Mouse (Mus musculus) cerebellum, adult 2 months (tissue): ENCODE measurements around the gene Tspan9. TPM values are rescaled to one million over a fixed set of nuclear protein-coding genes. Genes with fewer than 3 reads are reported as not detected.

Source experiments
- DNase-seq, 2 experiments: peaks; one replicate each; pipeline ENCODE4 v3.0.0; 2021
- H3K27ac ChIP-seq: fragments of 200-500 bp; 2 replicates; pipeline ENCODE4 v1.5.1; 2012; ENCODE audit warnings: low read length, control low read depth, inconsistent platforms; ENCODE audit not compliant: insufficient read depth
- H3K27me3 ChIP-seq: fragments of 200-500 bp; 2 replicates; pipeline ENCODE4 v1.6.1; 2012; ENCODE audit warnings: inconsistent platforms, mild to moderate bottlenecking, low read length, moderate library complexity; ENCODE audit not compliant: control insufficient read depth, insufficient read depth
- H3K4me1 ChIP-seq: fragments of 200-500 bp; 2 replicates; pipeline ENCODE4 v1.6.1; 2011; ENCODE audit warnings: low read length; ENCODE audit not compliant: control insufficient read depth, insufficient read depth
- H3K4me3 ChIP-seq: fragments of 200-500 bp; replicated peaks from 2 replicates; pipeline ENCODE3; 2011; ENCODE audit warnings: mild to moderate bottlenecking, low read depth, low read length, control low read depth; ENCODE audit not compliant: insufficient read depth
- CTCF ChIP-seq: fragments of 200-500 bp; IDR thresholded peaks from 2 replicates; pipeline ENCODE4 v1.5.1; 2011; ENCODE audit warnings: low read depth, mild to moderate bottlenecking, control low read depth, low read length, moderate library complexity, borderline replicate concordance; ENCODE audit not compliant: insufficient read depth
- POLR2A ChIP-seq: fragments of 200-500 bp; IDR thresholded peaks from 2 replicates; pipeline ENCODE4 v1.6.1; 2011; ENCODE audit warnings: low read length, control low read depth, borderline replicate concordance; ENCODE audit not compliant: insufficient read depth
- WGBS: fragments of 180-500 bp; shearing (Covaris S2); methylation state at CpG from one replicate; pipeline ENCODE4 v1.1.7; 2018; 5-methylcytosine and 5-hydroxymethylcytosine counted together
- polyA plus RNA-seq: library from polyadenylated mRNA; depleted of rRNA; stranded (reverse); fragments of >200 nt; gene quantifications from 2 replicates; pipeline ENCODE4 v1.2.3, GENCODE M21; 2012; rRNA removed

Gene Tspan9
- polyA plus RNA-seq, 1 experiment: 303 TPM

DNA sequence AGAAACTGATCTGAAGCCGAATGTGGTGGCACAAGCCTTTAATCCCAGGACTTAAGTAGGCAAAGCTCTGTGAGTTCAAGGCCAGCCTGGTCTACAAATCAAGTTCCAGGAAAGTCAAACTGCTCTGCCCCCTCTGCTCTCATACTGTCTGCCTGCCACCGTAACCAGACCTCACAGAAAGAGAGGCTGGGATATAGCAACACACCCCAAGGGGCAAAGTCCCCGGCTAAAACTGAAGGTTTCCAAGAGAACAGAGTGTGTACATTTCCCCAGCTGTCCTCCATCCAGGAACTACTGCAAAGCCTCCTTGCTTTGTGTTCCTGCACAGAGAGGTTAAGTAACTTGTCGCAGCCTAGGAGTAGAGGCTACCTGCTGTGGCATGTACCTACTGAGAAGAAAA, 231.7 kb downstream of the Tspan9 start:
- no peaks in the 10 kb centered on the region for H3K4me1 ChIP-seq
- WGBS: 59% methylated on average over 4 of the region's 4 CpGs
- no peak overlapping the region for H3K4me3 ChIP-seq
- DNase-seq: no peak
- H3K27ac ChIP-seq: no peak overlapping the region
- no peaks in the 10 kb centered on the region for H3K27me3 ChIP-seq
- TF ChIP-seq POLR2A (no peak), CTCF (no peak)

Other genes with a start within 250 kb of the Tspan9 start
- gene Tead4, start 157.2 kb upstream of the Tspan9 start, polyA plus RNA-seq: 4.7 and 5.5 TPM in 2 replicates
- 44.0 and 44.8 TPM in 2 replicates for gene Tulp3, start 212.3 kb upstream of the Tspan9 start, polyA plus RNA-seq
- gene Rhno1, start 219.3 kb upstream of the Tspan9 start, polyA plus RNA-seq: 11.1 and 11.9 TPM in 2 replicates
- 1.2 and 1.5 TPM in 2 replicates for gene Foxm1, start 219.4 kb upstream of the Tspan9 start, polyA plus RNA-seq
- gene Tex52, start 231.9 kb upstream of the Tspan9 start, polyA plus RNA-seq: 5.4 and 8.0 TPM in 2 replicates
- not detected in 2 replicates for gene Gm44596, start 231.9 kb upstream of the Tspan9 start, polyA plus RNA-seq